Mouse (Mus musculus) thymus, adult 2 months (tissue): ENCODE measurements around the gene Camkv.

Experiments used
- CTCF ChIP-seq: fragments of 200-500 bp; IDR thresholded peaks from 2 replicates; pipeline ENCODE4 v1.5.1; 2012; ENCODE audit warnings: mild to moderate bottlenecking, control low read depth, low read length, moderate library complexity, borderline replicate concordance; ENCODE audit not compliant: control insufficient read depth, poor library complexity, insufficient read depth; ENCODE audit errors: extremely low read depth
- POLR2A ChIP-seq: fragments of 200-500 bp; IDR thresholded peaks from 2 replicates; pipeline ENCODE4 v1.6.1; 2012; ENCODE audit warnings: mild to moderate bottlenecking, low read length, control low read depth, moderate library complexity; ENCODE audit not compliant: control insufficient read depth, poor library complexity, insufficient read depth; ENCODE audit errors: extremely low read depth

GRCm38 (mm10) chr9:107983421-107983890, 48.0 kb downstream of the Camkv start:
- TF ChIP-seq CTCF (no peak), POLR2A (no peak)
